Mouse (Mus musculus): ENCODE measurements around the gene Ntmt1. TPM values are rescaled to one million over a fixed set of nuclear protein-coding genes. Genes with fewer than 3 reads are reported as not detected.

Gene Ntmt1
- polyA plus RNA-seq, 1 experiment from 2014 or later: 26.0 TPM

Other genes with a start within 250 kb of the Ntmt1 start
- not detected in 2 replicates for gene Cstad, start 212.8 kb upstream of the Ntmt1 start, polyA plus RNA-seq (2015; fragmentation: Nextera tagmentation; extraction: Ambion mirVana)
- gene 1700001O22Rik, start 4.2 kb upstream of the Ntmt1 start, polyA plus RNA-seq (2015; fragmentation: Nextera tagmentation; extraction: Ambion mirVana): not detected in 2 replicates
- gene Asb6, start 22.5 kb downstream of the Ntmt1 start, polyA plus RNA-seq (2015; fragmentation: Nextera tagmentation; extraction: Ambion mirVana): 30.0 and 35.0 TPM in 2 replicates
- gene Prrx2, start 27.1 kb downstream of the Ntmt1 start, polyA plus RNA-seq (2015; fragmentation: Nextera tagmentation; extraction: Ambion mirVana): 0.23 TPM in 1 of 2 replicates, not detected in the other
- 0.29 and 0.33 TPM in 2 replicates for gene Ptges, start 122.0 kb downstream of the Ntmt1 start, polyA plus RNA-seq (2015; fragmentation: Nextera tagmentation; extraction: Ambion mirVana)
- gene Tor1b, start 145.1 kb downstream of the Ntmt1 start, polyA plus RNA-seq (2015; fragmentation: Nextera tagmentation; extraction: Ambion mirVana): 14.6 and 16.1 TPM in 2 replicates
- gene Tor1a, start 160.1 kb downstream of the Ntmt1 start, polyA plus RNA-seq (2015; fragmentation: Nextera tagmentation; extraction: Ambion mirVana): 38.9 and 39.3 TPM in 2 replicates
- 23.1 and 24.6 TPM in 2 replicates for gene BC005624, start 174.4 kb downstream of the Ntmt1 start, polyA plus RNA-seq (2015; fragmentation: Nextera tagmentation; extraction: Ambion mirVana)
- 4.3 and 4.8 TPM in 2 replicates for gene Usp20, start 174.5 kb downstream of the Ntmt1 start, polyA plus RNA-seq (2015; fragmentation: Nextera tagmentation; extraction: Ambion mirVana)

Data from liver, embryonic 15.5 days (tissue).